Mouse (Mus musculus): ENCODE results near the gene Helq.

Gene Helq

GRCm38 (mm10) chr5:100798165-100798860 is at the start of gene Helq, which contains the start of gene Mrps18c:
TSS of gene Helq (minus strand) at chr5:100798598.
TSS of gene Mrps18c (plus strand) at chr5:100798627.
- peak; percentile 82 to 85 for DNase-seq (ENCODE audit: low spot score in 2 of 2)

- DNase-seq (ENCODE audit: low spot score in 2 of 2), result no peak
Measured at GRCm38 (mm10) chr5:100847143-100847542, 48.7 kb upstream of the Helq start.

GRCm38 (mm10) chr5:100846599-100846920 is 48.2 kb upstream of the Helq start:
- DNase-seq (ENCODE audit: low spot score in 2 of 2), result no peak

- DNase-seq (ENCODE audit: low spot score in 2 of 2), result peak; percentile 23 to 42
Measured at GRCm38 (mm10) chr5:100845848-100846598, 47.6 kb upstream of the Helq start.

- DNase-seq (ENCODE audit: low spot score in 2 of 2), result no peak
Measured at GRCm38 (mm10) chr5:100845485-100845847, 47.1 kb upstream of the Helq start, which contains the start of gene Gpat3. TSS of gene Gpat3 (plus strand) at chr5:100845713.

- DNase-seq (ENCODE audit: low spot score in 2 of 2), result no peak
Measured at GRCm38 (mm10) chr5:100844485-100844884, 46.1 kb upstream of the Helq start.

GRCm38 (mm10) chr5:100837907-100838306 is 39.5 kb upstream of the Helq start:
- no peak for DNase-seq (ENCODE audit: low spot score in 2 of 2)

GRCm38 (mm10) chr5:100835862-100836538 is 37.6 kb upstream of the Helq start:
- DNase-seq (ENCODE audit: low spot score in 2 of 2), result no peak

- DNase-seq (ENCODE audit: low spot score in 2 of 2), result no peak
Measured at GRCm38 (mm10) chr5:100833841-100834240, 35.4 kb upstream of the Helq start.

- DNase-seq (ENCODE audit: low spot score in 2 of 2), result no peak
Measured at GRCm38 (mm10) chr5:100832680-100833079, 34.3 kb upstream of the Helq start.

GRCm38 (mm10) chr5:100828701-100829100 is 30.3 kb upstream of the Helq start:
- no peak for DNase-seq (ENCODE audit: low spot score in 2 of 2)

GRCm38 (mm10) chr5:100826531-100826930 is 28.1 kb upstream of the Helq start:
- no peak for DNase-seq (ENCODE audit: low spot score in 2 of 2)

GRCm38 (mm10) chr5:100825975-100826374 is 27.6 kb upstream of the Helq start:
- DNase-seq (ENCODE audit: low spot score in 2 of 2), result no peak

GRCm38 (mm10) chr5:100822826-100823225 is 24.4 kb upstream of the Helq start:
- no peak for DNase-seq (ENCODE audit: low spot score in 2 of 2)

GRCm38 (mm10) chr5:100821375-100821774 is 23.0 kb upstream of the Helq start:
- no peak for DNase-seq (ENCODE audit: low spot score in 2 of 2)

- peak; percentile 77 to 84 for DNase-seq (ENCODE audit: low spot score in 2 of 2)
Measured at GRCm38 (mm10) chr5:100820483-100821184, 22.2 kb upstream of the Helq start, which contains the start of gene Abraxas1. TSS of gene Abraxas1 (minus strand) at chr5:100820965.

GRCm38 (mm10) chr5:100819568-100820480 is 21.4 kb upstream of the Helq start:
- no peak for DNase-seq (ENCODE audit: low spot score in 2 of 2)

GRCm38 (mm10) chr5:100818341-100818740 is 19.9 kb upstream of the Helq start:
- no peak for DNase-seq (ENCODE audit: low spot score in 2 of 2)

GRCm38 (mm10) chr5:100794084-100794483 is 4.3 kb downstream of the Helq start:
- no peak for DNase-seq (ENCODE audit: low spot score in 2 of 2)

- no peak for DNase-seq (ENCODE audit: low spot score in 2 of 2)
Measured at GRCm38 (mm10) chr5:100792261-100792660, 6.1 kb downstream of the Helq start.

GRCm38 (mm10) chr5:100787527-100787926 is 10.9 kb downstream of the Helq start:
- DNase-seq (ENCODE audit: low spot score in 2 of 2), result no peak

Data from spleen, postnatal 14 days (tissue).